Mouse (Mus musculus) liver, embryonic 11.5 days (tissue): ENCODE data around the gene Gm17079. TPM values are rescaled to one million over a fixed set of nuclear protein-coding genes. Genes with fewer than 3 reads are reported as not detected.
"Not testable (repeated sequence)": the region's sequence is repeated elsewhere in the genome, so short reads cannot be mapped to it uniquely, and the experiment has no call there.

Source experiments
- ATAC-seq: fragments of 200-750 bp; cut with Nextera tagmentation; replicated peaks from 2 replicates; pipeline ENCODE4 v1.8.0; 2017; ENCODE audit warnings: moderate number of reproducible peaks, mild to moderate bottlenecking, moderate TSS enrichment, moderate library complexity; ENCODE audit not compliant: low FRiP score
- DNase-seq: peaks from one replicate; pipeline ENCODE4 v3.0.0-alpha.2; 2017; ENCODE audit warnings: low spot score
- H3K27ac ChIP-seq: fragments of 300-500 bp; sonication (generic); 2 replicates; pipeline ENCODE4 v1.5.1; 2014; ENCODE audit warnings: mild to moderate bottlenecking, low read depth, low read length, control low read depth
- H3K27me3 ChIP-seq: fragments of 300-500 bp; sonication (generic); replicated peaks from 2 replicates; pipeline ENCODE4 v1.6.1; 2014; ENCODE audit warnings: low read length, mixed read lengths; ENCODE audit not compliant: control insufficient read depth, insufficient read depth
- H3K36me3 ChIP-seq: fragments of 300-500 bp; sonication (generic); 2 replicates; pipeline ENCODE4 v1.6.1; 2014; ENCODE audit warnings: mild to moderate bottlenecking, low read length, moderate library complexity, mixed read lengths; ENCODE audit not compliant: control insufficient read depth, insufficient read depth
- H3K4me1 ChIP-seq: fragments of 300-500 bp; sonication (generic); replicated peaks from 2 replicates; pipeline ENCODE4 v1.6.1; 2014; ENCODE audit warnings: low read length, mixed read lengths; ENCODE audit not compliant: control insufficient read depth, insufficient read depth
- H3K4me2 ChIP-seq: fragments of 300-500 bp; sonication (generic); 2 replicates; pipeline ENCODE4 v1.6.1; 2014; ENCODE audit warnings: mild to moderate bottlenecking, control low read depth, moderate library complexity
- H3K4me3 ChIP-seq: fragments of 300-500 bp; sonication (generic); 2 replicates; pipeline ENCODE4 v1.5.1; 2014; ENCODE audit warnings: low read depth, low read length, control low read depth
- H3K9ac ChIP-seq: fragments of 300-500 bp; sonication (generic); 2 replicates; pipeline ENCODE4 v1.6.1; 2014; ENCODE audit warnings: low read depth, low read length, control low read depth
- H3K9me3 ChIP-seq: fragments of 300-500 bp; sonication (generic); 2 replicates; pipeline ENCODE4 v1.6.1; 2016; ENCODE audit warnings: low read length, inconsistent platforms, mixed read lengths; ENCODE audit not compliant: control insufficient read depth
- WGBS: fragments of 180-500 bp; shearing (Covaris S2); extraction: QIAGEN DNeasy Blood & Tissue Kit; methylation state at CpG from one replicate; pipeline ENCODE4 v1.1.7; 2014; 5-methylcytosine and 5-hydroxymethylcytosine counted together
- polyA plus RNA-seq: library from polyadenylated mRNA; unstranded; fragments of >200 nt; fragmentation: Nextera tagmentation; extraction: Ambion mirVana; gene quantifications from 2 replicates; pipeline ENCODE4 v1.2.1, GENCODE M21; 2014

The Gm17079 gene
- not detected in 2 replicates for polyA plus RNA-seq

GRCm38 (mm10) chr14:51695368-51695767 is at the start of gene Gm17079:
Gene Gm17079 (minus strand): TSS chr14:51695468.
- not testable (repeated sequence) for H3K9me3 ChIP-seq, H3K9ac ChIP-seq, DNase-seq, H3K4me2 ChIP-seq, H3K27ac ChIP-seq, ATAC-seq, H3K4me1 ChIP-seq, H3K27me3 ChIP-seq, H3K36me3 ChIP-seq, H3K4me3 ChIP-seq
- WGBS = 100% methylated on average over 1 of the region's 2 CpGs

- 1% methylated on average over 42 of the region's 42 CpGs for WGBS
- Histone ChIP-seq H3K9me3 (no peaks in the 10 kb centered on the region), H3K9ac (no peak overlapping the region), H3K4me3 (peak overlapping the region; percentile 33), H3K4me1 (no peaks in the 10 kb centered on the region), H3K36me3 (no peaks in the 10 kb centered on the region), H3K27ac (no peak overlapping the region), H3K27me3 (peaks cover 42% of the 10 kb centered on the region), H3K4me2 (peak overlapping the region; percentile 51)
- DNase-seq (peak; percentile 41), ATAC-seq (no peak)
Measured at GRCm38 (mm10) chr14:51740347-51741170, 45.3 kb upstream of the Gm17079 start.

GRCm38 (mm10) chr14:51739150-51739993 is 44.1 kb upstream of the Gm17079 start:
- H3K4me3 ChIP-seq = no peak overlapping the region
- H3K4me1 ChIP-seq = no peaks in the 10 kb centered on the region
- ATAC-seq (no peak), DNase-seq (no peak)
- peak overlapping the region; percentile 16 for H3K4me2 ChIP-seq
- no peak overlapping the region for H3K27ac ChIP-seq
- no peak overlapping the region for H3K9ac ChIP-seq
- H3K9me3 ChIP-seq = no peaks in the 10 kb centered on the region
- H3K27me3 ChIP-seq = peaks cover 42% of the 10 kb centered on the region
- 6% methylated on average over 24 of the region's 24 CpGs for WGBS
- no peaks in the 10 kb centered on the region for H3K36me3 ChIP-seq

GRCm38 (mm10) chr14:51738411-51739149 is 43.3 kb upstream of the Gm17079 start:
- Histone ChIP-seq H3K4me1 (no peaks in the 10 kb centered on the region), H3K27me3 (peaks cover 42% of the 10 kb centered on the region), H3K4me3 (no peak overlapping the region), H3K9me3 (no peaks in the 10 kb centered on the region), H3K9ac (no peak overlapping the region), H3K4me2 (peak overlapping the region; percentile 16), H3K36me3 (no peaks in the 10 kb centered on the region), H3K27ac (no peak overlapping the region)
- ATAC-seq (no peak), DNase-seq (no peak)
- WGBS = 7% methylated on average over 29 of the region's 29 CpGs

- no peak overlapping the region for H3K4me2 ChIP-seq
- H3K9me3 ChIP-seq = no peaks in the 10 kb centered on the region
- H3K4me1 ChIP-seq = no peaks in the 10 kb centered on the region
- no peak for ATAC-seq
- peaks cover 42% of the 10 kb centered on the region for H3K27me3 ChIP-seq
- 20% methylated on average over 12 of the region's 12 CpGs for WGBS
- no peak overlapping the region for H3K4me3 ChIP-seq
- H3K9ac ChIP-seq = no peak overlapping the region
- no peak for DNase-seq
- H3K36me3 ChIP-seq = no peaks in the 10 kb centered on the region
- no peak overlapping the region for H3K27ac ChIP-seq
Measured at GRCm38 (mm10) chr14:51737967-51738366, 42.7 kb upstream of the Gm17079 start.

GRCm38 (mm10) chr14:51717083-51717482 is 21.8 kb upstream of the Gm17079 start, which contains the start of gene Gm5800:
Gene Gm5800 (minus strand): TSS chr14:51717183.
- no peak within 1 kb of the TSS for H3K9ac ChIP-seq
- ATAC-seq (no peak), DNase-seq (no peak)
- no peaks in the 10 kb centered on the region for H3K4me1 ChIP-seq
- H3K27me3 ChIP-seq = no peaks in the 10 kb centered on the region
- H3K4me3 ChIP-seq = no peak within 1 kb of the TSS
- H3K36me3 ChIP-seq = no peaks in the 10 kb centered on the region
- 32% methylated on average over 1 of the region's 1 CpGs for WGBS
- H3K9me3 ChIP-seq = no peaks in the 10 kb centered on the region
- no peak within 1 kb of the TSS for H3K4me2 ChIP-seq
- H3K27ac ChIP-seq = no peak within 1 kb of the TSS

- Histone ChIP-seq H3K27me3 (no peaks in the 10 kb centered on the region), H3K4me1 (no peaks in the 10 kb centered on the region), H3K27ac (no peak overlapping the region), H3K4me3 (no peak overlapping the region), H3K4me2 (no peak overlapping the region), H3K36me3 (no peaks in the 10 kb centered on the region), H3K9ac (no peak overlapping the region), H3K9me3 (no peaks in the 10 kb centered on the region)
- ATAC-seq = no peak
- DNase-seq = no peak
- WGBS = 80% methylated on average over 5 of the region's 5 CpGs
Measured at GRCm38 (mm10) chr14:51677269-51677668, 18.0 kb downstream of the Gm17079 start.
